Mouse (Mus musculus) urinary bladder, adult 2 months (tissue): ENCODE results near the gene Ak2. TPM values are rescaled to one million over a fixed set of nuclear protein-coding genes. Genes with fewer than 3 reads are reported as not detected.
A peak's percentile ranks its signal among the peaks of the same experiment; 100 is the strongest.

Source experiments
- DNase-seq: peaks from one replicate; pipeline ENCODE4 v3.0.0; 2022; ENCODE audit warnings: low spot score
- polyA plus RNA-seq: library from polyadenylated mRNA; depleted of rRNA; stranded (reverse); fragments of >200 nt; gene quantifications from 2 replicates; pipeline ENCODE4 v1.2.3, GENCODE M21; 2012; rRNA removed

Ak2 gene
- polyA plus RNA-seq, 1 experiment = 75.5 TPM

GRCm38 (mm10) chr4:129035851-129036445 lies 44.2 kb downstream of the Ak2 start:
- no peak for DNase-seq

- no peak for DNase-seq
These were observed 56.1 kb downstream of the Ak2 start for GRCm38 (mm10) chr4:129047721-129048421.

GRCm38 (mm10) chr4:129048501-129049305 lies 56.9 kb downstream of the Ak2 start:
- DNase-seq = peak; percentile 62

- no peak for DNase-seq
These were observed 57.7 kb downstream of the Ak2 start for GRCm38 (mm10) chr4:129049306-129050011.

DNA sequence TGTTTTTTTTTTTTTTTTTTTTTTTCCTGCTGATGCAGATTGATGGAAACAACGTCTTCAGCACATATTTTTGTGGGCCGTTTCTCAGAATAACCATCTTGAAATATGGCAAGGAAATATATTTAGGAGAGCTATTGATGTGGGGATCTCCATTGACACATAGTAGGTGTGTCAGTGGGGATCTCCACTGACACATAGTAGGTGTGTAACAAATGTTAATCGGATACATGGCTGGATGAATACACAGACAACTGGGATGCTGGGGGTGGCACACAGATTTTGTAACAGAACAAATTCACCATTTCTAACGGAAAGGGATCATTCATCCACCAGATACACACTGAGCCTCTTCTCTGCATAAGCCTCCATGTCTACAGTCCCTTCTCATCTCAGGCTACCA lies 58.6 kb downstream of the Ak2 start:
- no peak for DNase-seq

DNA sequence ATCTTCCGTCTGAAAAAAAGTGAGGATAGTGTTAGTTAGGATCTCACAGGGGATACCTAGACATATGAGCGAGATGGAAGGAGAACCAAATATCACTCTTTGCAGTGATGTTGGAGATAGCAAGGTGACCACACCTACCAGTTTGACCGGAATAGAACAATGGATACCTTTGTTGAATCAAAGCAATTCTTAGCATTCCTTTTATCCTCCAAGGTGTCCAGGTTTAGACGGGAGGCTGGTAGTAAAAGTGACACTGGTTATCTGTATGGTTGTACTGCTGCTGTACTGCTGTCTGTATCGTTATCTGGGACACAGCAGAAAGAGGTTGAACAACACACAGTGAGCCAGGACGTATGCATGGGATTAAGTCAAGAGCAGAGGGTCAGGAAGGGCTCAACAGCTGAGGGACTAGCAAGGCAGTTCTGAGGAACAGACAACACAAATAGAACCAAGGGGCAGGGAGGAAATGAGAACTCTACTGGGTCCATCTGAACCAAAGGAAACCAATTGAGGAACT lies 59.2 kb downstream of the Ak2 start:
- no peak for DNase-seq

DNA sequence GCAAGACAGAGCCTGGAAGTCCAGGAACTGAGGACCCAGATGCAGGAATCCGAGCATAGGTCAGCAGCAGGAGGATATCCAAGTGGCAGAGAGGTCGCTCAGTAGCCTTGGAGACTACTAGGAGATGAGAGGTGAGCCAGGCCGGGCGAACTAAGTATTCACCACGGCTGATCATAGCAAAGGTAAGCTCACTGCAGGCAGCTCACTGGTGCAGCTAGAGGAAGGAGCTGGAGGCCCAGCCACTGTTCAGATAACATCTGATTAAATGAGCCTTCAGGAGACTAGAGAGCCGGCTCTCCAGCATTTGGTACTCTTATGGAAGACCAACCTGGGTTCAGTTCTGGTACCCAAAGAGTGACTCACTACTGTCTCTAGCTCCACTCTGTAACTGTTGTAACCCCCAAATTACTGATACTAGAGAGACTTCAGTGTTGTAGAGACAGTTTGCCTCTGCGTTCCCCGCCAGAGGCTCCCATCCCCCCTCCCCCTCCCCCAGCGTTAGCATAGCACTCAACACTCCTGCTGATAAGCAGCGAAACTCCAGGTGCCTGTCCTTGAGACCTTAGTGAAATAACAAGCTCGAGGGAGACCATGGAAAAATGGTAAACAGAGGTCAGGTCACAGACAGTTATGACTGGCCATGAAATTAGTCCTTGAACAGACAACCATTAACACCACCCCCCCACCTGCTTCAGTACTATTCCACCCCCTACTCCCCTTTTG lies 59.9 kb downstream of the Ak2 start:
- no peak for DNase-seq

- DNase-seq = no peak
These were observed 63.0 kb downstream of the Ak2 start for GRCm38 (mm10) chr4:129054757-129055156.

DNA sequence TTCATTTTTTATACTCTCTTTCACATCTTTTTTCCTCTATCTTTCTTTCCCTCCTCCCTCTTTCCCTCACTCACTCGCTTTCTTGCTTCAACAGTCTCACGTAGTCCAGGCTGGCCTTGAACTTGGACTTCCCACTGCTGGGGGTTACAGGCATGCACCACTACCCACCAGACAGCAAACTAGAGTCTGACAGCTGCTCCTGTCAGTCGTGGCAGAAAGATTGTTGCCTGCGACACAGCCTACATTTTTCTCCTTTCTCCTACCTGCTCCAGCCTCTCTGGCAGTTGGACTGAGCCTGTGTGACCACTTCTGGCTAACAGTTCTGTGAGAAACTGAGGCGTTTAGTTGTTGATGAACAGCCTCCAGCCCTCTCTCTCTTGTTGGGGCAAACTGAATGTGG lies 63.8 kb downstream of the Ak2 start:
- DNase-seq = no peak

DNA sequence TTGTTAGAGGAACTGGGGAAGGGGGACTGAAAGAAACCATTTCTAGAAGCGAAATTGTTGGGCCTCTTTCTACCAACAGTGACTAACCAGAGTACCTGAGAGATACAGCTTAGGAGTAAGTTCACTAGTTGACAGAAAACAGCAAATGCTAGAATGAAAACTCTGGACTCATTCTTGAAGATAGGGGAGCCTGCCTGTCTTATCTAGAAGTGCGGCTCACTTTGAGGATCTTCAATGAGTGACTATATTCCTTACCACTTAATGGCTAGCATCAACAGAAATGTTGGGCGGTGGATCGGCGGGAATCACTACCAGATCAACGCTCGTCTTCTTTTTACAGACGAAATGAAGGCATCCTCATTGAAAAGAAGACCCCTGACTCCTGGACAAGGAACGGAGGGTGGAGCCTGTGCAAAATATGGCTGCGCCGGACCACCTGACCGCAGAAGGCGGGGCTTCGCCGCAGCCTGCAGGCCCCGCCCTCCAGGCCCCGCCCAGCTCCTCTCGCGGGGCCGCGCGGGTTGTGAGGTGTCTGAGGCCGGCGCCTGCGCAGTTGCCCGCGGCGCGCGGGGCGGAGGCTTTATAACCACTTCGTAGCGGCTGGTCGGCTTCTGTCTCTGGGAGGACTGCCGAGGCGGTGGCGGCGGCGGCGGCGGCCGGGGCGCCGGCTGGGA lies 65.9 kb downstream of the Ak2 start:
- DNase-seq = peak; percentile 98

DNA sequence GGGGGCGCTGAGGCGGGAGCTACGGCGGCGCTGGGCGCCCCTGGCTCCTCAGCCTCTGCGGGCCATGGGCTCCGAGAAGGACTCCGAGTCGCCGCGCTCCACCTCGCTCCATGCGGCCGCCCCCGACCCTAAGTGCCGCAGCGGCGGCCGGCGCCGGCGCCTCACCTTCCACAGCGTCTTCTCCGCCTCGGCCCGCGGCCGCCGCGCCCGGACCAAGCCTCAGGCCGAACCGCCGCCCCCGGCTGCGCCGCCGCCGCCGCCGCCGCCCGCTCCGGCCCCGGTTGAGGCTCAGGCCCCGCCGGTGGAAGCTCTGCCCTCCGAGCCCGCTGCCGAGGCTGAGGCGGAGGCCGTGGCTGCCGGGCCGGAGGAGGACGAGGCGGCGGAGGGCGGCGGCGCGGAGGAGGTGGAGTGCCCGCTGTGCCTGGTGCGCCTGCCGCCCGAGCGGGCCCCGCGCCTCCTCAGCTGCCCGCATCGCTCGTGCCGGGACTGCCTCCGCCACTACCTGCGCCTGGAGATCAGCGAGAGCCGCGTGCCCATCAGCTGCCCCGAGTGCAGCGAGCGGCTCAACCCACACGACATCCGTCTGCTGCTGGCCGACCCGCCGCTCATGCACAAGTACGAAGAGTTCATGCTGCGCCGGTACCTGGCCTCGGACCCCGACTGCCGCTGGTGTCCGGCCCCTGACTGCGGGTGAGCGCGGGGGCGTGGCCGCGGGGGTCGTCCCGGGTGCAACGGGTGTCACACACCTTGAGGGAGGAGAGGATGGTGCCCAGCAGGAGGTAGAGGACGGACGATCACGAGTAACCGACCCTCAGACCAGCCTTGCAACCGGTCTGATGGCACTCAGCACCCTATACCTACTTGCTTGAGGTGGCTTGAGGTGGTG lies 66.7 kb downstream of the Ak2 start, which contains the start of gene Rnf19b:
Gene Rnf19b (plus strand): TSS at position 65 of the 886 bp plus-strand sequence.
- peak; percentile 59 for DNase-seq

- DNase-seq = no peak
These were observed 67.4 kb downstream of the Ak2 start for GRCm38 (mm10) chr4:129059125-129059551.

GRCm38 (mm10) chr4:129059922-129060321 lies 68.2 kb downstream of the Ak2 start:
- no peak for DNase-seq

Other genes starting within 250 kb of the Ak2 start
- gene A3galt2, start 236.6 kb upstream of the Ak2 start, polyA plus RNA-seq = 0.28 and 0.33 TPM in 2 replicates
- gene Zfp362, start 185.9 kb upstream of the Ak2 start, polyA plus RNA-seq = 14.0 and 24.4 TPM in 2 replicates
- 23.4 and 30.0 TPM in 2 replicates for gene Trim62, start 108.4 kb upstream of the Ak2 start, polyA plus RNA-seq
- gene Azin2, start 29.5 kb upstream of the Ak2 start, polyA plus RNA-seq = 18.8 and 18.9 TPM in 2 replicates
- 25.9 and 28.9 TPM in 2 replicates for gene Rnf19b, start 66.3 kb downstream of the Ak2 start, polyA plus RNA-seq
- 25.3 and 27.2 TPM in 2 replicates for gene Tmem54, start 113.6 kb downstream of the Ak2 start, polyA plus RNA-seq
- 0.46 and 0.55 TPM in 2 replicates for gene Hpca, start 130.1 kb downstream of the Ak2 start, polyA plus RNA-seq
- gene Fndc5, start 145.0 kb downstream of the Ak2 start, polyA plus RNA-seq = 5.9 and 7.1 TPM in 2 replicates
- 19.8 and 21.7 TPM in 2 replicates for gene S100pbp, start 197.8 kb downstream of the Ak2 start, polyA plus RNA-seq
- gene Yars, start 197.8 kb downstream of the Ak2 start, polyA plus RNA-seq = 36.8 and 38.3 TPM in 2 replicates